Mouse (Mus musculus) left cerebral cortex, postnatal 14 days (tissue): ENCODE data around the gene Cerkl. TPM values are rescaled to one million over a fixed set of nuclear protein-coding genes. Genes with fewer than 3 reads are reported as not detected.

ENCODE experiments used
- DNase-seq, 2 experiments: peaks; one replicate each; pipeline ENCODE4 v3.0.0; 2021 to 2022; ENCODE audit warnings: low spot score in 2 of 2, mixed read lengths in 1 of 2
- intact Hi-C: fragments of 180-260 bp; cut with DNase I; formaldehyde crosslinking; loops from one replicate; pipeline ENCODE4 v1.15.1; 2025
- total RNA-seq, 2 experiments: library from RNA; stranded (reverse); gene quantifications; 2 replicates each; pipeline ENCODE4 v1.2.3; 2021

The Cerkl gene
- total RNA-seq, 2 experiments from 2014 or later: 2.0 to 3.7 TPM

DNA sequence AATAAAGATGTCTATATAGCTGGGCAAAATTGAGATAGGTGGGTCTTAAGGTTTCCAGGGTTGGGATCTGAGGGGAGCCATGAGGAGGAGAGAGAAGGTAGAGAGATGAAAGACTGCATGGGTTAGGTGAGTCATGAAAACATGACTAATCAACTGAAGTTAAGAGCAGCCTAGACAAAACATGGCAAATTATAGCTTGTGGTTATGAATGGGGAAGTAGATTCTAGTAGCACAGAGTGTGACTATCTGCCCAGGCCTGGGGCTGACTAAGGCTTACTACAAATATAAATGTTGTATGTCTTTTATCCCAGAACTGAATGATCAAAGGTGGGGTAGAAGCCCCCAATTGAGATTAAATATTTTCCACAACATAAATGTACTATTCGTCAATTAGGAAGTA is 9.4 kb downstream of the Cerkl start:
- DNase-seq: no peak
- intact Hi-C loops: no loop called here

DNA sequence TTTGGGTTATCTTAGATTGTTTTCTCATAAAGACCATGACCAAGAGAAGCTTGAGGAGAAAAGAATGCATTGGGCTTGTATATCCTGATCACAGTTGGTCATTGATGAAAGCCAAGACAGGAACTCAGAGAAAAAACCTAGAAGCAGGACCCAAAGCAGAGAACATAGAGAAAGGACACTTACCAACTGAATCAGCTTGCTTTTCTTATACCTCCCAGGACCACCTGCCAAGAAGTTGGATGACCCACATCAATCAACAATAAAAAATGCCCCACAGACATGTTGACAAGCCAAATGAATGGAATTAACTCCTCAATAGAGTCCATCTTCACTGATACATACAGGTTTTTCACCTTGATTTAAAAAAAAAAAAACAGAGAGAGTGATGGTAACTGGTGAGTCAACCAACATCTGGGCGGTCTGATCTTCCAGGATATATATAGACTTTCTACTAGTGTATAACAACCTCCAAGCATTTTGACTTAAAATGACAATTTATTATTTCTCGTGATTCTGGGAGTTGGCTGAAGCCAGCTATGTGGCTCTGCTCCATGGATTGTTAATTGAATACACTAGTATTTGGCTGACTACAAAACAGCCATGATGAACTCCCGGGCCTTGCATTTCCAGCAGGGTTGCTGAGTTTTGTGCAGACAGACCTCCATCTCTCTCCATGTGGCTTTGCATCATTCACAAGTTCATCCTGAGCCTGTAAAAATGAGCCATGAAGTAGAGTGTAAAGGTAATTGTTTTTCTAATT is 12.5 kb downstream of the Cerkl start:
- intact Hi-C loops: no loop called here
- no peak for DNase-seq

DNA sequence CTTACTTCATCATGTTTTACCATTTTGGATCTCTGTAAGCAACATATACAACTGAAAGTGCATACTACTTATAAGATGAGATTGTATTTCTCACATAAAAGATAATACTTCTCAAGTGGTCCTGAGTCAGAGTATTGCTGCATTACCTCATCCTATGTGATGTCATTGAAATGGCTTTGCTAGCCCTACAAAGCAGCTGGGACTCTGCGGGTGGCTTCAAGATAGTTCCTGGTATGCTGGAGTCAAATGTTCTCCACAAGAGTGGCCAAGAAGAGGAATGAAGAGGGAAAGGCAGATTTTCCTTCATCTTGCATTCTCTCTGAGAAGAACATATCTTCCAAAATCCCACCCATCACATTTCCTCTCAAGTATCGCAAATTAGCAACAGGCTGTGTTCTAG is 13.2 kb downstream of the Cerkl start:
- DNase-seq: no peak
- intact Hi-C loops: no loop called here

DNA sequence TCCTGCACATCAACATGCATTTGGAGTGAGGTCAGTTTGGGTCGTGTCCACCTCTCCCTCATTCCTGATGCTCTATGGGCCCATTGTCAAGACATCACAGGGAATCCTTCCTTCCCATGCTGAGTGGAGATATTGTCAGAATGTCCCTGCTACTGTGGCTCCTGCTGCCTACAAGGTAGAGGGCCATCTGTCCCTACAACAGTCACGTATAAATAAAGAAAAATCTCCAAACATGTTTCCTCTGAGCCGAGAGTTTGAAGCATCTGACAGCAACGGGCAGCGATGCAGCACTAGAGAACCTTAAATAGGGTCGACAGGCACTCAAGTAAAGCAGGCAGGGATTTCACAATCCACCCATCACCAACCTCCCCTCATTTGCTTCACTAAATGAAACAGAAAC is 13.7 kb downstream of the Cerkl start:
- DNase-seq: no peak
- intact Hi-C loops: no loop called here

DNA sequence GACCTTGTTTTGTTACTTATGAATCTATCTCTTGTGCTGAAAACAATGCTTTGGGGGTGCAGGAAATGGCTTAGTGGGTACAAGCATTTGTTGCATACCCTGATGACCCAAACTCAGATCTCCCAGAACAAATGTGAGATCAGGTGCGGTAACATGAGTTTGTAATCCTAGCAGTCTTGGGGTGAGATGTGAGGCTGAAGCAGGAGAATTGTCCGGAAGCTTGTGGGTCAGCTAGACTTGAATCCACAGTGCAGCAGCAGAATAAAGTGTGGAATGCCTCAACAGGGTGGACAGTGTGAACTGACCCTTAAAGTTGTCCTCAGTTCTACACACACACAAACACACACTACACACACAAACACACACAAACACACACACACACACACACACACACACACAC is 14.4 kb downstream of the Cerkl start:
- intact Hi-C loops: no loop called here

DNA sequence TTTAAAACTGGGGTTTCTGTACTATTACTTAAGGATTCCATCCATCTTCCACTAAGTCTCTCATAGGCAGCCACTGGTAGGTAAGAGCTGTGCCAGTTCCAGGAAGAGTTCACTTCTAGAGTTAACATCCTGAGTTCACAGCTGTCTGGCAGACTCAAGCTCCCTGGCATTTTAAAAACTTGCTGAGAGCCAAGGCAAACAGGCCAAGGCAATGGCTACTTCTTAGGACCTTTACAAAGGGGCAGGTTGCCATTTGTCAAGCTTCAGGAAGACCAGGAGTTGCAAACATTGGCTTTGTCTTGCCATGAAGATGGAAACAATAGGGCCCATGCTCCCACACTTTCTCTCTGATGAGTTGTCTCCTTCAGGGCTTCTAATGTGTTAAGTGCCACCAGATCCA is 26.5 kb downstream of the Cerkl start:
- intact Hi-C loops: no loop called here
- no peak for DNase-seq

More for the DNA sequence above, 14.4 kb downstream of the Cerkl start:
- DNase-seq: no peak

DNA sequence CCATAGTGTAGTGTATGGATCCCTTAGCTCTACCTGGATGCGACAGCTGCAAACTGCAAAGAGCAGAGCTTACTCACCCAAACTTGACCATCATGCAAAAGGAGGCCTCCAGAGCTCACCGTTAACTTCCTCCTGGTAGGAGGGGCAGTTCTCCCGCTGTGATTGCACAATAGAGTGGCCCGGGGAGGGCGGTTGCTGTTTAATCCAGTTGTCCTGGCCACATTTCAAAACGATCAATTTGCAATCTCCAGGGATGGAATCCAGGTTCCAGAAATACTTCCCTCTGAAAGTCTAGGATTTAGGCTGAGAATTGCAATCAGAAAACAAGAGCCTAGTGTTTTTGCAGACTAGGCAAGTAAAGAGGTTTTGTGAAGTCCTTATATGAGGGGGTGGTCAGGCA is 26.9 kb downstream of the Cerkl start:
- intact Hi-C loops: no loop called here
- no peak for DNase-seq

DNA sequence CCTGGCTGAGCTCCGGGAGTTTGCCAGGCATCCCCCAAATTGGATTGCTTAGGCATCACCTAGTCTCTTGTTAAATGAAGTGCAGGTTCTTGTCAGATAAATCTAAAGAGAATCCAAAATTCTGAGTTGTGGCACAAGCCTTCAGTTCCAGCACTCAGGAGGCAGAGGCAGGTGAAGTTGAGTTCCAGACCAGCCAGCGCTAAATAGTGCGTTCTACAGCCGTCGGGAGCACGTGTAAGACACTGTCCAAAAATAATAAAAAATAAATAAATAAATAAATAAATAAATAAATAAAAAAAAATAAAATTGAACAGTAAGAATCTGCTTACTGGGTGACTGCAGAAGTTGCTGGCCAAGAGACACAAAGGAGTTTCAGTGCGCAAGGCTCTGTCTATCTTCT is 27.5 kb downstream of the Cerkl start:
- intact Hi-C loops: no loop called here
- DNase-seq: no peak

DNA sequence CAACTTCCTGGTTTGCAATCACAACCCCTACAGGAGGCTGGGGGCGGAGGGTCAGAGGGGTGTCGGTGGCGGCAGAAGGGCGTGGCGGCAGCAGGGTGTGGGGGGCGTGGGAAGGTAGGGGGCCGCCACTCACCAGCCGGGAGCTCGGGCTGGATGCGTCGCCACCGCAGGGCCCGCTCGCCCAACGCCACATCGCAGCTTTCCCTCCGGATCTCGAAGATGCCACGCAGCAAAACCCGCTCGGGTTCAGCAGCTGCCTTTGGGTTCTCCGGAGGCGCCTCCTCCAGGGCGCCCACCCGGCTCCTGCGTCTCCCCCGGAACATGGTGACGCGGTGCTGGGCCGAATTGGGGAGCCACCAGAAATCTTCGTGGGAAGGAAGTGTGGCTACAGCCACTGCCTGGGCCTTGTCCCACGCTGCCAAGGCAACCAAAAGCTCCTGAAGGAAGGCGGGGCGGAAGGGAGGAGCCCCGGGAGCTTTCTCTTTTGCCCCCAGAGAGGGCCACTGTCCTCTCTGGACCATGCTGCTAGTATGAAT is 27.9 kb downstream of the Cerkl start:
- DNase-seq: no peak
- intact Hi-C loops: no loop called here

DNA sequence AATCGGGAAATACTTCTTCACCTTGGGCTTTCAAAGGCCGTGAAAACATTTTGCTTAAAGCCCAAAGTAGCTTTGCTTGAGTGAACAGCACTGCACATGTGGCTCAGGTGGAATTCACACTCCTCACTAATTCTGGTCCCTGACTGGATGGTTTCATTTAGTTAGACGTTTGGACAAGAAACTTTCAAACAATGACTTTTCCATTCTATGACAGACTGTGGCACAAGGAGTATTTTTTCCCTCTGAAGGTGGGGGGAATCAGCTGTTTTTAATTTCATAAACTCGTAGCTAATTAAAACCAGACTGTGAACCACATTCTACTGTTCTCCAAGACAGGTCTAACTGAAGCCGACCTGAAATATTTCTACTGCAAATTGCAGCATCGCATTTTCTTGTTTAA is 28.6 kb downstream of the Cerkl start:
- intact Hi-C loops: no loop called here
- DNase-seq: no peak

DNA sequence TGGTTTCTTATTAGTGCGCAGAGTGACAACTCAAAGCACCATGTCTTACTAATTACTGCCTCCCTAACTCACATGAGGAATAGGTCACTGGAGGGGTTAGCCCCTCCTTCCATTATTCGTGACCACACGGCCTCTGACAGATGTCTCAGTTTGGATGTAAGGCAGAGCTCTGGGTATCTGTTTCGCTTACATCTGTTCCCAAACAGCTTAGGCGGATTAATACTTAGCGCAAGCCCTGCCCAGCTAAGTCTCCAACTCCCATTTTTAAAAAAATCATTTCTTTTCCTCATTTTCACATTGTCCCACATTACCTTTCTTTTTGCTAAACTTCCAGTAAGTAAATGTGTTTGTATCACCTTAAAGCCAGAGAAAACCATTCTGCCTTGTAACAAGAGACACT is 34.9 kb downstream of the Cerkl start:
- intact Hi-C loops: loop anchor here (5.0 kb wide), 1 partner anchor 784 kb away; no protein-coding TSS in a partner anchor

DNA sequence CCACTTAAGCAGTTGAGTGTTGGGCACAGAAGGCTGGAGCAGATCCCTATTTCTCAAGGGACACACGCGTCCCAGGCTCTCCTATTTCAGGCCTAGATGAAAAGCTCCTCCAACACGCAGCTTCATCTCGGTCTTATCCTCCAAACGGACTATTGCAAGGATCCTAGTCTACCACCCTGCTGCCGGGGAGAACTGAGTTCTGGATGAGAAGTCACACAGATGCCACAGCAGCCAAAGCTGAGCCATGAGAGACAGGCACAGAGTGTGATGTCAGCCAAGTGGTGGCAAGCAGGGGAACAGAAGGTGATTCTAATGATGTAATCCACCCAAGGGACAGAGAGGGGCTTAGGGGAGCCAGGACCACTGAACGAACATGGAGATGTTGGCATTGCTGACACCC is 42.1 kb downstream of the Cerkl start:
- intact Hi-C loops: no loop called here
- no peak for DNase-seq

More for the DNA sequence above, 34.9 kb downstream of the Cerkl start:
- DNase-seq: no peak

DNA sequence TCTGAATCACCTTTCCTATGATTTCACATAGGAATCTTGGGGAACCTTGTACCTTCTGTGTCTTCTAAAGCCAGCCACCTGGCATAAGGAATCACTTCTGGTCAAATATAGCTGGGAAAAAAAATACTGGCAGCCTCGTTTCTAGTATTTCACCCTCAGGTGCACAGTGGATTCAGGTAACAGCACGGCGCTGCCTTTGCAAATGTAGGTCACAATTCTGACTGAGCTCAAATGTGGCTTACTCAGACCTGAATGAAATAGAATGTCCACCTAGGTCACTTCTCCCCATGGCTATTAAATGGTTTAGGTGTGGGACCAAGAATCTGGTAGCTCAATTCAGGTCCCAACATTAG is 45.7 kb downstream of the Cerkl start:
- no peak for DNase-seq
- intact Hi-C loops: no loop called here

DNA sequence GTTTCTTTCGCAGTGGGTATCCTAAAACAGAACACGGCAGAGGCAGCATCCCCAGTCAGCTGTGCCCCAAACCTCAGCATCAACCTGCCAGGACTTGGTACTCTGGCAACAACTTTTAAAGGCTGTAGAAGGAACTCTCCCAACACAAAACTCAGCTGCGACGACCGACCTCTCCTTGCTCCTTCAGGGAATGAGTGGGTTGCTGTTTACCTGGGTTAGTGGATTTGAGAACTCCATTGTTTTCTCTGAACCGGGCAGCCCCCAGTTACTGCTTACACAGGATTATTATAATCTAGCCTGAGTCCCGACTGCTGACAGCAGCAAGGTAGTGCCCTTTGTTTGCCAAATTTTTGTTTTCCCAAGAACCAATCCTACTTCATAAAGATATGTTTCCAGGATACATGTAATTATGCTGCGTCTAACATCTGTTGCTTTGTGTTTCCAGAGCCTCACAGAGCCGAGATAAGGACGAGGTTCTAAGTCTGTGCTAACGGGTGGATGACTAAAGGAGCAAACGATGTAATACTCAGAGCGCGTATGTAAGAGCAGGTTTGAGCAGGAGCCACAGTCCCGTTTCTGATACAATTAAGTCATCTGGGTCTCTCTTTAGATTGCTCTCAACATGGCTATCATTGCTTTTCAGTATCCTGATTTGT is 46.2 kb downstream of the Cerkl start:
- DNase-seq: peak in 1 of 2 experiments; percentile 10
- intact Hi-C loops: no loop called here

DNA sequence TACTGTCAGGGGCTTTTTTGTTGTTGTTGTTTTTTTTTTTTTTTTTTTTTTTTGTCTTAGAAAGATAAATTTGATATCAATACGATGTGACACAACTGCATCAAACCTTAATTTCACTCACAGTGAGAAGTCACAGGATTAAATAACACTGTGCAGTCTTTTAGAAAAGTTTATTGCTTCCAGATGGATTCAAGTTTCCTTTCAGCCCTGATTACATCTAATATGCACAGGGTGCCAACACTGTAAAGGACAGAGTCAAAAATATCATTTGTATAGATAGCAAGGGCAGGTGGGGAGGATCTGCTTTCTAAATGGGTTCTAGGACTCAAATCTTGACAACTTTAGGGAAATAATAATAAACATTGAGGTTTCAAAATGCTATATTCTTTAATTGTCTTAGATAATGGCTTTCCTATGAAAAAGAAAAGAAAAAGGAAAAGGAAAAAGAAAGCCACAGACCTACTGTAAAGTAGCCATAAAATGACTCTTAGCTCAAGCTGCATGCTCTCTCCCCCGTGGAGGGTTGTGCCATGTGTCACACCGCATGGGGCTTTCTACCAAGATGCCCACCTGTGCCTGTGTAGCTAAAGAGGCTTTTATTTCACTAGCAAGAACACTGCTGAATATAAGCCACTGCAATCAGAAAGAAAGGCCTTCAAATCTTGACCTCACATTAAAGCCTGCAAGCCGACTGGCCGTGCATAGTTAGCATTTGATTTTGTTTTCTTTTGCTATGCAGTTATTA is 50.8 kb downstream of the Cerkl start:
- no peak for DNase-seq
- intact Hi-C loops: no loop called here

DNA sequence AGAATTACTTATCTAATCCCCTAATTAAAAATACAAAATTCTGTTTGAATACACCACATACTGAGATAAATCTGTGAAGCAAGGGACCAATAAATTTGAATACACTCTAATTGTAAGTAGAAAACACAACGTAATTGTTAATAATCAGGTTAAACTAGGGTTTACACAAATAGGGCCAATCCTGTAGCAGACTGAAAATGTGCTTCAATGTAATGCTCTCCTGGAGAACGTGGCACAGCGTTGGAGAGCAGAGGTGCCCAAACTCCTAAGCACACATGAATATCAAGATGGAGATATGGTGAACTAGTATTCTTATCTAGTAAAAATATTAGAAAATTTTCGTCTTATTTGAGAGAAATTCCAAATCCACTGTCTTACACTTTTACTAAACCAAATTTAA is 56.5 kb downstream of the Cerkl start:
- DNase-seq: no peak
- intact Hi-C loops: no loop called here

DNA sequence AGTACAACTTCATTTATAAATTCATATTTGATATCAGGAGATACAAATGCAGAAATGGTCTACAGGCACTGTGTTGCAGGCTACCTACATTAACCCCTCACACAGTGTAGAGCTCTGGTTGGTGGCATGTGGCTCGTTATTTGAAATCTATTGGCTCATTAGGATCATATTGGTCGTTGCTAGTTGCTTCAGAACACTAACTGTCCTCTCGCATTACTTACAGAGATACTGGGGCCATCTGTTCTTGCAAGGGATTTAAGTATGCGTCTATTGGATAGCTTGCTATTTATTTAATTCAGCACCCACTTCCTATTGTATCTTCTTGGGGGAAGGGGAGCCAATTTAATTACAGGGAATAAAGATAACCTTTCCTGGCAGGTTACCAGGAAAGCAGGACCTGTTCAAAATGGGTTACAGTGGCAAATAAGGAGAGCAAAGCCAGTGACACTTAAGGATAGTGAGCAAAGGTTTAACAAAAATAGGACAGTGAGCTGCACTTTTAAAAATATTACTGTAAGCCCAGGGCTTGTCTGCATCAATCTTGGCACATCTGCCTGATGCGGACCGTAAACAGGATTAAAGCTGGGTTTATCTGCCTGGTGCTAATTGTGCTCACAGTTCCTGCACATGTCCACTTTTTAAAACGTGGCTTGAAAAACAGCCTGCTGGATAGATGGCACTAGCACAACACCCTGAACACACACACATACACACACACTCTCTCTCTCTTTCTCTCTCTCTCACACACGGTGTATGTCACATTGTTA is 57.2 kb downstream of the Cerkl start:
- no peak for DNase-seq
- intact Hi-C loops: no loop called here

DNA sequence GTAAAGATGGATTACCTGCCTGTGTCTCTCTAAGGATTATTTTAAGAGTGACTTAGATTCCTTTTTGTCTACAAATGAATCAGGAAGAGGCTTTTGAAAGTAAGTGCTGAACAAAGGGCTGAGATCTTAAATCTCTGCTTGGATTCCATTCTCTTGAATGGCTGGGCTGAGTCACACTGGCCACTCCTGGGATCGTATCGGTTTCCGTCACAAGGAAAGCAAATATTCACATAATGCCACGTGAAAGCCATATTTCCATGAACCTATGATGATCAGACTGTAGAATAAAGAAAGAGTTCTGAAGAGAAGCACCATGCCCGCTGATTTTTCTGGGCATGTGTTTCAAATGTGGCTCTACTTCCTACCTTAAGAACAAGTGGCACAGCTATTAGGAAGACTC is 57.8 kb downstream of the Cerkl start:
- intact Hi-C loops: no loop called here

DNA sequence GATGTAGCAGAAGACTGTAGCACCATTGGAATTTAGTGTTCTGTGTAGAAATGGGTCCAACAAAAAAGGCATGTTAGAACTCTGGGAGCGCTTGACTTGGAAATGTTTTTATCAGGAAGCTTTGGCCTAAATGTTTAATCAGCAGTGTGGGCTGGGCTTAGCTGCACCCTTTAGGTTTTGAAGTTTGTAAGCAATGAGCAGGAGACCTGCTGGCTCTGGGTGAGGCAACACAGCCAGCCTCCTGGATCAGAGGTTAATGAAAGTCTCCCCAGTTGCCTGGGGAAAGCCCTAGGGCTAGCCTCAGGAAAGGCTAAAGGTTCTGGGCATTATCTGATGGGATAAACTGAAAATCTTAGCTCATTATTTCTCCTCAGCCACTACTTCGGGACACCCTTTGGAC is 58.2 kb downstream of the Cerkl start:
- intact Hi-C loops: no loop called here
- no peak for DNase-seq

More for the DNA sequence above, 57.8 kb downstream of the Cerkl start:
- no peak for DNase-seq

DNA sequence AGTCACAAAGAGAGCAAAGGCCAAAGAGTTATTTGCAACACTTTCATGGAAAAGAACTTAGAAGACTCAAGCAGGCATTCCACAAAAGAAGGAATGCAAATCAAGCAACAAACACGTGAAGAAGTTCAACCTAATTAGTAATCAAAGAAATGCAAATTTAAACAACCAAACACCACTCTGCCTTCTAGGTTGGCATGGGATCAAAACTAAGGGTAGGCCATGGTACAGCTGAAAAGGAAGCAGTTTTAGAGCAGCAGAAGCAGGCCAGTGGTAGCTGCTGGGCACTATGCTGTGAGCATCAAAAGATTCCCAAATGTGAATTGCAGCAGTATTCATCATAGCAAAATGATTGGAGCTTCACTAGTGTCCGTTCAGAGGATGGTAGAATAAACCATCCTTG is 59.5 kb downstream of the Cerkl start:
- intact Hi-C loops: no loop called here
- DNase-seq: no peak
